Mouse (Mus musculus): ENCODE data around the gene Cyp4f17. TPM values are rescaled to one million over a fixed set of nuclear protein-coding genes. Genes with fewer than 3 reads are reported as not detected.
"Not testable (repeated sequence)": the region's sequence is repeated elsewhere in the genome, so short reads cannot be mapped to it uniquely, and the experiment has no call there.

The Cyp4f17 gene
- polyA plus RNA-seq, 1 experiment from 2014 or later = 5.2 TPM

DNA sequence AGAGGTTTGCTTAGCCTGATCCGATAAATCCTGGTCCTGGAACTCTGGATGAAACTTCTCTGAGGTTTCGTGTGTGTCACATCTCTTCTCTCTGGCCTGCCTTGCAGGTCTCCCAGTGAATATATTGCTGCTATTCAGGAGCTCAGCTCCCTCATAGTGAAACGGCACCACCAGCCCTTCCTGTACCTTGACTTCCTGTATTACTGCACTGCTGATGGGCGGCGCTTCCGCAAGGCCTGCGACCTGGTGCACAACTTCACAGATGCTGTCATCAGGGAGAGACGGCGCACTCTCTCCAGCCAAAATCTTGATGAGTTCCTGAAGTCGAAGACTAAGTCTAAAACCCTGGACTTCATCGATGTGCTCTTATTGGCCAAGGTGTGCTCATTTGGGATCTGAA lies 18.0 kb downstream of the Cyp4f17 start:
- H3K27ac ChIP-seq (ENCODE audit: low read length) = no peak overlapping the region
- no peak overlapping the region for H3K4me2 ChIP-seq (replicated peaks; ENCODE audit: low read depth, low read length)
- no peaks in the 10 kb centered on the region for H3K4me1 ChIP-seq (ENCODE audit: insufficient read depth, low read depth, low read length)
- H3K4me3 ChIP-seq (ENCODE audit: low read depth, low read length) = no peak overlapping the region
- ATAC-seq = no peak
- TF ChIP-seq CTCF (IDR thresholded peaks at IDR 0.05) (no peak), EP300 (IDR thresholded peaks at IDR 0.05) (no peak)
- no peaks in the 10 kb centered on the region for H3K36me3 ChIP-seq (ENCODE audit: insufficient read depth, low read length)
- 83% methylated on average over 11 of the region's 11 CpGs for WGBS
- no peaks in the 10 kb centered on the region for H3K9me3 ChIP-seq (ENCODE audit: low read length)
- no peak overlapping the region for H3K9ac ChIP-seq (replicated peaks; ENCODE audit: low read depth)
- H3K27me3 ChIP-seq (replicated peaks; ENCODE audit: insufficient read depth, low read length) = no peaks in the 10 kb centered on the region
- DNase-seq (ENCODE audit: low spot score) = no peak

DNA sequence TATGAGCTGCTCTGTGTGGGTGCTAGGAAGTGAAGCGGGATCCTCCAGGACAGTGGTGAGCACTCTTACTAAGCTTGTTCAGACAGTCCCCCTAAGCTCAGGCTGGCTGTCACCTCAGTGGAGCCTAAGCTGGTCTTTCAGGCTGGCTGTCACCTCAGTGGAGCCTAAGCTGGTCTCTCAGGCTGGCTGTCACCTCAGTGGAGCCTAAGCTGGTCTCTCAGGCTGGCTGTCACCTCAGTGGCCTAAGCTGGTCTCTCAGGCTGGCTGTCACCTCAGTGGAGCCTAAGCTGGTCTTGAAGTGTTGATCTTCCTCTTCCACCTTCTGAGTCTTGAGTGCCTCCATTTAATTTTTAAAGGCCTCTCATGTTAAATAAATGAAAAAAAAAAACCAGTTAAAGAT lies 20.5 kb downstream of the Cyp4f17 start:
- not testable (repeated sequence) for H3K4me2 ChIP-seq (replicated peaks; ENCODE audit: low read depth, low read length); H3K36me3 ChIP-seq (ENCODE audit: insufficient read depth, low read length); DNase-seq (ENCODE audit: low spot score); H3K4me3 ChIP-seq (ENCODE audit: low read depth, low read length); ATAC-seq; H3K4me1 ChIP-seq (ENCODE audit: insufficient read depth, low read depth, low read length); H3K9ac ChIP-seq (replicated peaks; ENCODE audit: low read depth); H3K27me3 ChIP-seq (replicated peaks; ENCODE audit: insufficient read depth, low read length); H3K9me3 ChIP-seq (ENCODE audit: low read length); H3K27ac ChIP-seq (ENCODE audit: low read length)
- 92% methylated on average over 1 of the region's 1 CpGs for WGBS

GRCm38 (mm10) chr17:32527748-32528147 lies 21.9 kb downstream of the Cyp4f17 start:
- no peak overlapping the region for H3K27ac ChIP-seq (ENCODE audit: low read length)
- H3K27me3 ChIP-seq (replicated peaks; ENCODE audit: insufficient read depth, low read length) = no peaks in the 10 kb centered on the region
- ATAC-seq (no peak), DNase-seq (ENCODE audit: low spot score) (no peak)
- WGBS = 78% methylated on average over 11 of the region's 11 CpGs
- TF ChIP-seq EP300 (IDR thresholded peaks at IDR 0.05) = no peak
- TF ChIP-seq CTCF (IDR thresholded peaks at IDR 0.05) = no peak
- H3K9me3 ChIP-seq (ENCODE audit: low read length) = no peaks in the 10 kb centered on the region
- no peak overlapping the region for H3K4me2 ChIP-seq (replicated peaks; ENCODE audit: low read depth, low read length)
- no peak overlapping the region for H3K9ac ChIP-seq (replicated peaks; ENCODE audit: low read depth)
- no peaks in the 10 kb centered on the region for H3K36me3 ChIP-seq (ENCODE audit: insufficient read depth, low read length)
- no peak overlapping the region for H3K4me3 ChIP-seq (ENCODE audit: low read depth, low read length)
- no peaks in the 10 kb centered on the region for H3K4me1 ChIP-seq (ENCODE audit: insufficient read depth, low read depth, low read length)

- peak overlapping the region; percentile 54 for H3K4me2 ChIP-seq (replicated peaks; ENCODE audit: low read depth, low read length)
- ATAC-seq = peak; percentile 97
- H3K4me1 ChIP-seq (ENCODE audit: insufficient read depth, low read depth, low read length) = no peaks in the 10 kb centered on the region
- H3K9ac ChIP-seq (replicated peaks; ENCODE audit: low read depth) = no peak overlapping the region
- peak overlapping the region; percentile 16 for H3K4me3 ChIP-seq (ENCODE audit: low read depth, low read length)
- no peaks in the 10 kb centered on the region for H3K27me3 ChIP-seq (replicated peaks; ENCODE audit: insufficient read depth, low read length)
- WGBS = 17% methylated on average over 26 of the region's 26 CpGs
- no peaks in the 10 kb centered on the region for H3K36me3 ChIP-seq (ENCODE audit: insufficient read depth, low read length)
- TF ChIP-seq EP300 (IDR thresholded peaks at IDR 0.05) = no peak
- peak; percentile 94 for TF ChIP-seq CTCF (IDR thresholded peaks at IDR 0.05)
- H3K9me3 ChIP-seq (ENCODE audit: low read length) = no peaks in the 10 kb centered on the region
- H3K27ac ChIP-seq (ENCODE audit: low read length) = peak overlapping the region; percentile 6; the same call in 1 of the 2 replicates
- peak; percentile 92 for DNase-seq (ENCODE audit: low spot score)
Observed at GRCm38 (mm10) chr17:32528408-32529337, 22.8 kb downstream of the Cyp4f17 start.

- not testable (repeated sequence) for H3K27me3 ChIP-seq (replicated peaks; ENCODE audit: insufficient read depth, low read length); H3K4me1 ChIP-seq (ENCODE audit: insufficient read depth, low read depth, low read length); H3K36me3 ChIP-seq (ENCODE audit: insufficient read depth, low read length); H3K9me3 ChIP-seq (ENCODE audit: low read length); H3K4me2 ChIP-seq (replicated peaks; ENCODE audit: low read depth, low read length); H3K27ac ChIP-seq (ENCODE audit: low read length); ATAC-seq; DNase-seq (ENCODE audit: low spot score); H3K9ac ChIP-seq (replicated peaks; ENCODE audit: low read depth); H3K4me3 ChIP-seq (ENCODE audit: low read depth, low read length)
- WGBS = 65% methylated on average over 4 of the region's 4 CpGs
Observed at GRCm38 (mm10) chr17:32532356-32532755, 26.5 kb downstream of the Cyp4f17 start.

- 61% methylated on average over 6 of the region's 6 CpGs for WGBS
- H3K27me3 ChIP-seq (replicated peaks; ENCODE audit: insufficient read depth, low read length) = no peaks in the 10 kb centered on the region
- H3K4me1 ChIP-seq (ENCODE audit: insufficient read depth, low read depth, low read length) = peaks cover 4% of the 10 kb centered on the region; the same call in 1 of the 2 replicates
- TF ChIP-seq EP300 (IDR thresholded peaks at IDR 0.05) (no peak), CTCF (IDR thresholded peaks at IDR 0.05) (no peak)
- H3K4me3 ChIP-seq (ENCODE audit: low read depth, low read length) = no peak overlapping the region
- no peak overlapping the region for H3K27ac ChIP-seq (ENCODE audit: low read length)
- no peaks in the 10 kb centered on the region for H3K36me3 ChIP-seq (ENCODE audit: insufficient read depth, low read length)
- no peaks in the 10 kb centered on the region for H3K9me3 ChIP-seq (ENCODE audit: low read length)
- no peak overlapping the region for H3K4me2 ChIP-seq (replicated peaks; ENCODE audit: low read depth, low read length)
- ATAC-seq (no peak), DNase-seq (ENCODE audit: low spot score) (peak; percentile 22)
- no peak overlapping the region for H3K9ac ChIP-seq (replicated peaks; ENCODE audit: low read depth)
Observed at GRCm38 (mm10) chr17:32534068-32534467, 28.2 kb downstream of the Cyp4f17 start.

DNA sequence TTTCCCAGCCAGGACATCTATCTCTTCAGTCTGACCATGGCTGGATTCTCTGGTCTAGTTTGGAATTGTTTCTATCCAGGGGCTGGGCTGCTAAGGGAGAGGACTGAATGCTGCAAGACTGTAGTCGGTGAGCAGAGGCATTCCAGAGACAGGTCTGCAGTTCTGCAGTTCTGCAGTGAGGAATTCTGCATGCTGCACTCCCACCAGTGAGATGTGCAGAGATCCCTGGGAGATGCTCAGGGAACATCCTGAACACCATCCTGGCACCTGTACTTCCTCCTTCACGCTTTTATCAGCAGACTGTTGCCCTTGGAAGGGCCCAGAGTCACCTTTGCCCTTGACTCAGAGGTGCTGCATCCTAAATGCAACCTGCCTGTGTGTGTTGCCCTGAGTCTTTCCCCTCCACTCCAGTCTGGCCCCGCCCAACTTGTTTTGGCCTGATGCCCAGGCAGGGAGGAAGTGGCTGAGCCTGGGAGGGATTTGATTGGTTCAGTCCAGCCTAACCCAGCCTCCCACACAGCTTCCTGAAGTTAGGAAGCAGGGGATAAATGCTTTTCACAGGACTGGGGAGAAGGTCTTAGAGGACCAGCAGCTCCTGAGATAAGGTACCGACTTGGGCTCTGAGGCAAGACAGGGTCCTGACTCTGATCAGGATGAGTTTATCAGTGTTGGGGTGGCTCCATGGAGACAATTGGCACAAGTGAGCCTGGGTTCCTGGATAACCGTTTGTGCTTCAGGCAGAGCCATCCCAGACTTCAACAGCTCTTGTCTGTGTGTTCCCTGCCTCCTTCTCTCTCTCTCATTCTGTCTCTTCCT lies 30.4 kb downstream of the Cyp4f17 start, which contains the start of gene Cyp4f16:
Gene Cyp4f16 (plus strand): TSS at position 508 of the 816 bp plus-strand sequence.
- not testable (repeated sequence) for H3K36me3 ChIP-seq (ENCODE audit: insufficient read depth, low read length); H3K9me3 ChIP-seq (ENCODE audit: low read length); H3K27me3 ChIP-seq (replicated peaks; ENCODE audit: insufficient read depth, low read length); H3K4me1 ChIP-seq (ENCODE audit: insufficient read depth, low read depth, low read length)
- peak within 1 kb of the TSS; percentile 36 for H3K4me3 ChIP-seq (ENCODE audit: low read depth, low read length)
- ATAC-seq (peak; percentile 99), DNase-seq (ENCODE audit: low spot score) (peak; percentile 92)
- peak within 1 kb of the TSS; percentile 70 for H3K4me2 ChIP-seq (replicated peaks; ENCODE audit: low read depth, low read length)
- H3K27ac ChIP-seq (ENCODE audit: low read length) = peak within 1 kb of the TSS; percentile 26; the same call in 1 of the 2 replicates
- WGBS = 9% methylated on average over 5 of the region's 5 CpGs
- peak within 1 kb of the TSS; percentile 44 for H3K9ac ChIP-seq (replicated peaks; ENCODE audit: low read depth)

All from lung, postnatal 0 days (tissue).